Mouse (Mus musculus) liver, embryonic 14.5 days (tissue): Measurements from ENCODE around the gene Olfml2b.

Source experiments
- CTCF ChIP-seq: IDR thresholded peaks from 2 replicates; pipeline ENCODE4 v1.5.1; 2016; ENCODE audit warnings: antibody characterized with exemption, low read depth, control low read depth
- EP300 ChIP-seq: IDR thresholded peaks from 2 replicates; pipeline ENCODE4 v1.6.1; 2016; ENCODE audit warnings: antibody characterized with exemption, low read depth

- no peak for TF ChIP-seq CTCF
- no peak for TF ChIP-seq EP300
Measured at GRCm38 (mm10) chr1:170651989-170652740, 7.8 kb downstream of the Olfml2b start.
